Mouse (Mus musculus): ENCODE measurements at regions not wholly inside any gene's neighbourhood (a gene's known extent, or its start where the extent isn't known, plus 50 kb on each side); places are given as distances from the start of the nearest gene placed in this dataset.

DNA sequence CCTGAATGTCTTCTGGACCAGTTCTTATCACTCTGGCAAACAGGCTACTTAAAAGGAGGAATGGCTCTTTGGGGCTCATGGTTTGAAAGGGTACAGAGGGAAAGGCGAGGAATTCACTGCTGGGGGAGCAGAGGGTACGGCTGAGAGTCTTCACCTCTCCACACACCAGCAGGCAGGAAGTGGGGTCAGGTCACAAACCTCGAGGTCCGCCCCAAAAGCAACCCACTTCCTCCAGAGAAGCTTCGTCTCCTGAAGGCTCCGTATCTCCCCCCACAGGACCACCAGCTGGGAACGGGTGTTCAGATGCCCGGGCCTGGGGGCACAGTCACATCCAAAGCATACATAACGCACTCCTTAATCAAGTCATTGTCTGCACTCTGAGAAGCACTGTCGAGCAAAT, 121.4 kb upstream of the Sox5 start:
- no peak for TF ChIP-seq CTCF (IDR thresholded peaks at IDR 0.05; ENCODE audit: low read depth)
- no peak for TF ChIP-seq EP300 (optimal IDR thresholded peaks at IDR 0.05)

All from stomach, postnatal 0 days (tissue).